Mouse (Mus musculus) erythroblast, embryonic 14.5 days (primary cell): ENCODE measurements around the gene Ffar1. TPM values are rescaled to one million over a fixed set of nuclear protein-coding genes. Genes with fewer than 3 reads are reported as not detected.

Source experiments
- H3K27me3 ChIP-seq: 2 replicates; pipeline ENCODE4 v1.6.1; 2012; ENCODE audit warnings: inconsistent platforms; ENCODE audit not compliant: control insufficient read depth
- H3K36me3 ChIP-seq: 2 replicates; pipeline ENCODE4 v1.6.1; 2012; ENCODE audit warnings: mild to moderate bottlenecking, inconsistent platforms; ENCODE audit not compliant: control insufficient read depth
- H3K4me1 ChIP-seq: 2 replicates; pipeline ENCODE4 v1.6.1; 2012; ENCODE audit warnings: inconsistent platforms; ENCODE audit not compliant: control insufficient read depth
- H3K4me3 ChIP-seq: replicated peaks from 2 replicates; pipeline ENCODE3; 2012; ENCODE audit warnings: moderate library complexity, mild to moderate bottlenecking, inconsistent platforms
- H3K9me3 ChIP-seq: 2 replicates; pipeline ENCODE4 v1.6.1; 2012; ENCODE audit warnings: low read length, inconsistent platforms, mixed read lengths; ENCODE audit not compliant: control insufficient read depth
- GATA1 ChIP-seq: IDR thresholded peaks from 2 replicates; pipeline ENCODE4 v1.6.1; 2012; ENCODE audit warnings: low read length, inconsistent platforms, mixed read lengths
- TAL1 ChIP-seq: IDR thresholded peaks from 3 replicates; pipeline ENCODE4 v1.6.1; 2012; ENCODE audit warnings: low read length, inconsistent platforms, mixed read lengths
- polyA plus RNA-seq: library from polyadenylated mRNA; stranded (reverse); fragments of >175 nt; gene quantifications from 2 replicates; pipeline ENCODE4 v1.2.3, GENCODE M21; 2012

The Ffar1 gene
- polyA plus RNA-seq = not detected in 2 replicates

DNA sequence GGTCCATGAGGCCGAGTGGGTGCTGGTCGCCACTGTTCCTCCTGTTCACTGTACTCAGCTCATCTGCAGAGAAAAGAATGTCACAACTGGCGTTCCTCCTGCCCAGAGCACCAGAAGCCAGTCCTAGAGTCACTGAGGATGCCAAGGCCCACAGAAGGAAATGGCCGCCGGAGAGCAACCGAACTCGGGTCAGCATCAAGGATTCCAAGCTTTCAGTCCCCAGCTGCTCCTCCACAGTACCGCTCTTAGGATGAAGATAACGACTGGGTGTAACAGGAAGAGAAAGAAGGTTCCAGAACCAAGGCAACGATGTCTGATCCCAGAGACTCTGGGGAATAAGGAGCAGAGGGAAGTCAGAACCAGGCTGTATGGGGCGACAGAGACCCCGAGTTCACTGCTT is at the start of gene Ffar1:
Gene Ffar1, minus strand, starts transcription at position 101 of the 400 bp plus-strand sequence.
- no peaks in the 10 kb centered on the region for H3K9me3 ChIP-seq
- H3K27me3 ChIP-seq = no peaks in the 10 kb centered on the region
- H3K4me3 ChIP-seq = no peak within 1 kb of the TSS
- TF ChIP-seq GATA1 = no peak
- TF ChIP-seq TAL1 = no peak
- H3K4me1 ChIP-seq = peaks cover 3% of the 10 kb centered on the region
- H3K36me3 ChIP-seq = no peaks in the 10 kb centered on the region

- TF ChIP-seq GATA1 = no peak
- no peak for TF ChIP-seq TAL1
Measured at GRCm38 (mm10) chr7:30909773-30910172, 48.4 kb upstream of the Ffar1 start.

DNA sequence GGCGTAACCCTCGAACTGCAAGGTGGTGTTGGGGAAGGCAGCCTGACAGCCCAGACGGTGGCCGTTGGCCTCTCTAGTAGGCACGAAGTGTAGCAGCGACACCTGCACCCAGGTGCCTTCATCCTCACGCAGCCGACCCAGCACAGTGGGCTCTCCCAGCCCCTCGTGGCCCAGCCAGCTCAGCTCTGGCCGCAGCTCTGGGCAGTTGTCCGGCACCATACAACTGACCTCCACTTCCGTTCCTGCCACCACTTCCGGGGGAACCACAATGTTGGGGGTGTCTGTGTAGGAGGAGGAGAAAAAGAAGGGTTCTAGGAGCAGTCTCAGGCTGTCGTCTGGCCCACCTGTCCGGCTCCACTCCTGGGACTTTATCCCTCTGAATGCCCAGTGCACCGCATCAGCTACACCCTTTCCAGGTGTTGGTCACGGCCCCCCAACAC is 47.6 kb upstream of the Ffar1 start:
- H3K27me3 ChIP-seq = peaks cover 10% of the 10 kb centered on the region
- TF ChIP-seq TAL1 = no peak
- TF ChIP-seq GATA1 = no peak
- H3K36me3 ChIP-seq = no peaks in the 10 kb centered on the region
- H3K9me3 ChIP-seq = no peaks in the 10 kb centered on the region
- H3K4me1 ChIP-seq = peaks cover 2% of the 10 kb centered on the region
- no peak overlapping the region for H3K4me3 ChIP-seq

More at GRCm38 (mm10) chr7:30909773-30910172, 48.4 kb upstream of the Ffar1 start:
- peaks cover 10% of the 10 kb centered on the region for H3K27me3 ChIP-seq
- no peaks in the 10 kb centered on the region for H3K36me3 ChIP-seq
- H3K9me3 ChIP-seq = no peaks in the 10 kb centered on the region
- H3K4me1 ChIP-seq = peaks cover 2% of the 10 kb centered on the region
- no peak overlapping the region for H3K4me3 ChIP-seq

GRCm38 (mm10) chr7:30908277-30908991 is 47.1 kb upstream of the Ffar1 start:
- Histone ChIP-seq H3K36me3 (no peaks in the 10 kb centered on the region), H3K9me3 (no peaks in the 10 kb centered on the region), H3K4me1 (peaks cover 2% of the 10 kb centered on the region), H3K27me3 (peaks cover 10% of the 10 kb centered on the region), H3K4me3 (no peak overlapping the region)
- no peak for TF ChIP-seq GATA1
- TF ChIP-seq TAL1 = no peak

DNA sequence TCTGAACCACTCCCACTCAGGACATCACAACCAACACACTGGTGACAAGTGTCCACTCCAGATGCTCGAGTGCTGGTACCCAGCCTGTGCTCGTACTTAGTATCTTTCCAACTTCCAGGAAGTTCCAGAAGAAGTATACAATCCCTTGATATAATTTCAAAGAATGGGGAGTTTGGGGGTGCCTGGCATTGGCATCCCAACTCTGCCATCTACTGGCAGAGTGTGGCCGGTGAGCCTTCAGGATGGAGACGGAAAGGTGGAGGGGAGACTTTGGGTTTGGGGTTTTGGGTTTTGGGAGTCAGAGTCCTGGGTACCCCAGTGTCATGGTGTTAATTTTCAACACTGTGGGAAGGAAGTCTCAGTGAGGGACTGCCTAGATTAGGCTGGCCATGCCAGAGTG is 42.7 kb upstream of the Ffar1 start:
- Histone ChIP-seq H3K4me3 (no peak overlapping the region), H3K27me3 (peaks cover 10% of the 10 kb centered on the region), H3K36me3 (no peaks in the 10 kb centered on the region), H3K9me3 (no peaks in the 10 kb centered on the region), H3K4me1 (peaks cover 2% of the 10 kb centered on the region)
- TF ChIP-seq GATA1 (no peak), TAL1 (no peak)

GRCm38 (mm10) chr7:30895217-30895616 is 33.9 kb upstream of the Ffar1 start:
- Histone ChIP-seq H3K27me3 (no peaks in the 10 kb centered on the region), H3K36me3 (no peaks in the 10 kb centered on the region), H3K4me3 (no peak overlapping the region), H3K9me3 (no peaks in the 10 kb centered on the region), H3K4me1 (no peaks in the 10 kb centered on the region)
- TF ChIP-seq TAL1 = no peak
- no peak for TF ChIP-seq GATA1

- TF ChIP-seq TAL1 = no peak
- no peak for TF ChIP-seq GATA1
- H3K4me1 ChIP-seq = no peaks in the 10 kb centered on the region
- H3K4me3 ChIP-seq = no peak overlapping the region
Measured at GRCm38 (mm10) chr7:30892515-30892914, 31.2 kb upstream of the Ffar1 start.

GRCm38 (mm10) chr7:30891746-30892145 is 30.4 kb upstream of the Ffar1 start:
- Histone ChIP-seq H3K9me3 (no peaks in the 10 kb centered on the region), H3K4me1 (no peaks in the 10 kb centered on the region), H3K36me3 (no peaks in the 10 kb centered on the region), H3K27me3 (no peaks in the 10 kb centered on the region), H3K4me3 (no peak overlapping the region)
- no peak for TF ChIP-seq GATA1
- TF ChIP-seq TAL1 = no peak

More at GRCm38 (mm10) chr7:30892515-30892914, 31.2 kb upstream of the Ffar1 start:
- H3K9me3 ChIP-seq = no peaks in the 10 kb centered on the region
- H3K36me3 ChIP-seq = no peaks in the 10 kb centered on the region
- no peaks in the 10 kb centered on the region for H3K27me3 ChIP-seq

DNA sequence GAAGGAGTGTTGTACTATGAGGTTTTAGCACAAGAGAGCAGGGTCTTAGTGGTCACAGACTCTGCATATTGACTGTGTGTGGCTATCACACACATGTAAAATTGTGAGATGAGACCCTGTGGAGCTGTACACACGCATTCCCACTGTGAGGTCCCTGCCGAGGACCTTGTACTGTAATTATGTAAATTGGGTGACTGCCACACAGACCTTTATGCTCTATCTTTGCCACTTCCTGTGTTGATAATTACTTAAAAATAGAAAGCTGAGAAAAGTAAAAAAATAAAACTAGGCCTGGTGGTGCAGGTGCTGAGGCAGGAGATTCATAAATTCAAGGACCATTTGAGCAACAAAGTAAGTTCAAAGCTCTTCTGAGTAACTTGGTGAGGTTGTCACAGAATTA is 29.3 kb upstream of the Ffar1 start:
- Histone ChIP-seq H3K4me1 (no peaks in the 10 kb centered on the region), H3K4me3 (no peak overlapping the region), H3K9me3 (no peaks in the 10 kb centered on the region), H3K27me3 (no peaks in the 10 kb centered on the region), H3K36me3 (no peaks in the 10 kb centered on the region)
- TF ChIP-seq TAL1 (no peak), GATA1 (no peak)

GRCm38 (mm10) chr7:30888786-30889185 is 27.4 kb upstream of the Ffar1 start:
- Histone ChIP-seq H3K36me3 (no peaks in the 10 kb centered on the region), H3K9me3 (no peaks in the 10 kb centered on the region), H3K27me3 (no peaks in the 10 kb centered on the region), H3K4me1 (no peaks in the 10 kb centered on the region), H3K4me3 (no peak overlapping the region)
- TF ChIP-seq GATA1 (no peak), TAL1 (no peak)
